Mouse (Mus musculus) stomach, postnatal 0 days (tissue): ENCODE results near the gene Gpr108.

ENCODE experiments used
- CTCF ChIP-seq: IDR thresholded peaks from 2 replicates; pipeline ENCODE4 v1.5.1; 2016; ENCODE audit warnings: antibody characterized with exemption, low read depth, mild to moderate bottlenecking, moderate library complexity
- EP300 ChIP-seq: optimal IDR thresholded peaks from 2 replicates; pipeline ENCODE3; 2016; ENCODE audit warnings: antibody characterized with exemption

GRCm38 (mm10) chr17:57285077-57285476 lies 36.8 kb upstream of the Gpr108 start:
- no peak for TF ChIP-seq CTCF
- TF ChIP-seq EP300, result no peak
